Mouse (Mus musculus): ENCODE results near the gene Ywhab. TPM values are rescaled to one million over a fixed set of nuclear protein-coding genes. Genes with fewer than 3 reads are reported as not detected.

Ywhab gene
- polyA plus RNA-seq, 1 experiment from 2014 or later = 319 TPM

GRCm38 (mm10) chr2:164007987-164008545 lies 13.3 kb downstream of the Ywhab start:
- 87% methylated on average over 2 of the region's 2 CpGs for WGBS
- no peak for TF ChIP-seq CTCF (IDR thresholded peaks at IDR 0.05; ENCODE audit: low read depth)
- H3K27me3 ChIP-seq (ENCODE audit: insufficient read depth, low read length) = no peaks in the 10 kb centered on the region
- no peak for ATAC-seq (ENCODE audit: insufficient read depth)
- no peak overlapping the region for H3K4me2 ChIP-seq
- peaks cover 1% of the 10 kb centered on the region; the same call in 1 of the 2 replicates for H3K4me1 ChIP-seq (ENCODE audit: insufficient read depth)
- H3K9me3 ChIP-seq (ENCODE audit: low read depth, low read length) = no peaks in the 10 kb centered on the region
- no peak overlapping the region for H3K27ac ChIP-seq (ENCODE audit: low read depth)
- H3K4me3 ChIP-seq (ENCODE audit: low read depth, low read length) = no peak overlapping the region
- DNase-seq = no peak
- peaks cover 22% of the 10 kb centered on the region for H3K36me3 ChIP-seq (ENCODE audit: insufficient read depth)
- H3K9ac ChIP-seq = no peak overlapping the region

GRCm38 (mm10) chr2:164009227-164009626 lies 14.5 kb downstream of the Ywhab start:
- Histone ChIP-seq H3K27ac (ENCODE audit: low read depth) (no peak overlapping the region), H3K4me1 (ENCODE audit: insufficient read depth) (no peaks in the 10 kb centered on the region; the same call in 1 of the 2 replicates), H3K4me2 (no peak overlapping the region), H3K9me3 (ENCODE audit: low read depth, low read length) (no peaks in the 10 kb centered on the region), H3K4me3 (ENCODE audit: low read depth, low read length) (no peak overlapping the region), H3K36me3 (ENCODE audit: insufficient read depth) (peaks cover 33% of the 10 kb centered on the region), H3K9ac (no peak overlapping the region), H3K27me3 (ENCODE audit: insufficient read depth, low read length) (no peaks in the 10 kb centered on the region)
- 74% methylated on average over 6 of the region's 6 CpGs for WGBS
- ATAC-seq (ENCODE audit: insufficient read depth) (no peak), DNase-seq (peak; percentile 30)
- no peak for TF ChIP-seq CTCF (IDR thresholded peaks at IDR 0.05; ENCODE audit: low read depth)

GRCm38 (mm10) chr2:164010496-164010895 lies 15.7 kb downstream of the Ywhab start:
- Histone ChIP-seq H3K36me3 (ENCODE audit: insufficient read depth) (peaks cover 46% of the 10 kb centered on the region), H3K9ac (no peak overlapping the region), H3K9me3 (ENCODE audit: low read depth, low read length) (no peaks in the 10 kb centered on the region), H3K27me3 (ENCODE audit: insufficient read depth, low read length) (no peaks in the 10 kb centered on the region), H3K4me1 (ENCODE audit: insufficient read depth) (no peaks in the 10 kb centered on the region; the same call in 1 of the 2 replicates), H3K4me3 (ENCODE audit: low read depth, low read length) (no peak overlapping the region), H3K4me2 (no peak overlapping the region), H3K27ac (ENCODE audit: low read depth) (no peak overlapping the region)
- DNase-seq = no peak
- no peak for TF ChIP-seq CTCF (IDR thresholded peaks at IDR 0.05; ENCODE audit: low read depth)
- WGBS = 78% methylated on average over 5 of the region's 5 CpGs
- ATAC-seq (ENCODE audit: insufficient read depth) = no peak

- TF ChIP-seq CTCF (IDR thresholded peaks at IDR 0.05; ENCODE audit: low read depth) = no peak
- H3K27ac ChIP-seq (ENCODE audit: low read depth) = no peak overlapping the region
- H3K9me3 ChIP-seq (ENCODE audit: low read depth, low read length) = no peaks in the 10 kb centered on the region
- ATAC-seq (ENCODE audit: insufficient read depth) (no peak), DNase-seq (no peak)
- no peaks in the 10 kb centered on the region; the same call in 1 of the 2 replicates for H3K4me1 ChIP-seq (ENCODE audit: insufficient read depth)
- no peak overlapping the region for H3K9ac ChIP-seq
- H3K36me3 ChIP-seq (ENCODE audit: insufficient read depth) = peaks cover 50% of the 10 kb centered on the region
- 90% methylated on average over 3 of the region's 3 CpGs for WGBS
- H3K4me3 ChIP-seq (ENCODE audit: low read depth, low read length) = no peak overlapping the region
- H3K4me2 ChIP-seq = no peak overlapping the region
- H3K27me3 ChIP-seq (ENCODE audit: insufficient read depth, low read length) = no peaks in the 10 kb centered on the region
Measured at GRCm38 (mm10) chr2:164010944-164011343, 16.2 kb downstream of the Ywhab start.

GRCm38 (mm10) chr2:164015304-164015703 lies 20.5 kb downstream of the Ywhab start:
- 87% methylated on average over 16 of the region's 16 CpGs for WGBS
- DNase-seq = no peak
- no peaks in the 10 kb centered on the region for H3K9me3 ChIP-seq (ENCODE audit: low read depth, low read length)
- no peak for TF ChIP-seq CTCF (IDR thresholded peaks at IDR 0.05; ENCODE audit: low read depth)
- H3K27ac ChIP-seq (ENCODE audit: low read depth) = no peak overlapping the region
- H3K27me3 ChIP-seq (ENCODE audit: insufficient read depth, low read length) = no peaks in the 10 kb centered on the region
- ATAC-seq (ENCODE audit: insufficient read depth) = no peak
- no peak overlapping the region for H3K9ac ChIP-seq
- H3K36me3 ChIP-seq (ENCODE audit: insufficient read depth) = peaks cover 90% of the 10 kb centered on the region
- no peak overlapping the region for H3K4me3 ChIP-seq (ENCODE audit: low read depth, low read length)
- H3K4me1 ChIP-seq (ENCODE audit: insufficient read depth) = no peaks in the 10 kb centered on the region
- H3K4me2 ChIP-seq = no peak overlapping the region

GRCm38 (mm10) chr2:164018910-164019309 lies 24.1 kb downstream of the Ywhab start:
- Histone ChIP-seq H3K9ac (no peak overlapping the region), H3K27me3 (ENCODE audit: insufficient read depth, low read length) (no peaks in the 10 kb centered on the region), H3K27ac (ENCODE audit: low read depth) (no peak overlapping the region), H3K9me3 (ENCODE audit: low read depth, low read length) (no peaks in the 10 kb centered on the region), H3K4me2 (no peak overlapping the region), H3K4me1 (ENCODE audit: insufficient read depth) (no peaks in the 10 kb centered on the region), H3K4me3 (ENCODE audit: low read depth, low read length) (no peak overlapping the region), H3K36me3 (ENCODE audit: insufficient read depth) (peaks cover 60% of the 10 kb centered on the region)
- TF ChIP-seq CTCF (IDR thresholded peaks at IDR 0.05; ENCODE audit: low read depth) = no peak; the same call in 1 of the 2 replicates
- WGBS = 88% methylated on average over 3 of the region's 3 CpGs
- DNase-seq (no peak), ATAC-seq (ENCODE audit: insufficient read depth) (no peak; the same call in 1 of the 2 replicates)

GRCm38 (mm10) chr2:164019943-164020342 lies 25.2 kb downstream of the Ywhab start:
- peaks cover 49% of the 10 kb centered on the region for H3K36me3 ChIP-seq (ENCODE audit: insufficient read depth)
- H3K27ac ChIP-seq (ENCODE audit: low read depth) = no peak overlapping the region
- H3K4me3 ChIP-seq (ENCODE audit: low read depth, low read length) = no peak overlapping the region
- H3K27me3 ChIP-seq (ENCODE audit: insufficient read depth, low read length) = no peaks in the 10 kb centered on the region
- ATAC-seq (ENCODE audit: insufficient read depth) = no peak
- no peak for DNase-seq
- H3K9me3 ChIP-seq (ENCODE audit: low read depth, low read length) = no peaks in the 10 kb centered on the region
- WGBS = 66% methylated on average over 4 of the region's 4 CpGs
- no peaks in the 10 kb centered on the region for H3K4me1 ChIP-seq (ENCODE audit: insufficient read depth)
- no peak overlapping the region for H3K4me2 ChIP-seq
- no peak overlapping the region for H3K9ac ChIP-seq
- no peak for TF ChIP-seq CTCF (IDR thresholded peaks at IDR 0.05; ENCODE audit: low read depth)

All from lung, embryonic 14.5 days (tissue).